In the genomic region with DNA sequence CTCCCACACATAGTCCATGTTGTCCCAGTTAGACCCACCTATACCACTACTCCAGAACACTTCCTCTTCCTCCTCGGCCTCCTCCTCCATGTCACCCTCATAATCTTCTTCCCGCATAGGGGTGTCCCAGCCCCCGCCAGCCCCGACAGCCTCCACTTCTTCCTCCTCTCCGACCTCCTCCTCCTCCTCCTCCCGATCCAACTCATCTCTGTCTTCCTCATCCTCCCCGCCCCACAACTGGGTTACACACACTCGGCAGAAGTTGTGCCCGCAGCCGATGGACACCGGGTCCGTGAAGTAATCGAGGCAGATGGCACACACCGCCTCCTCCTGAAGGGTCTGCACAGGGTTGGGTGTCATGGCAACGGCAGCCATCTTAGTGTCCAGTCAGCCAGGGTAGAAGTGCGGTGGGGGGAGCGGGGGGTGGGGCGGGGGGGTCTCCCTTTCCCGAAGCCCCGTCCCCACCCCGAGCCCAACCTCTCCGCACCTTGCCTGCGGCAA, we compare ENCODE assay signal across 1 mouse cellular context.
TF ChIP-seq lines count a peak whose summit lies in the region.

No protein-coding gene starts in this region.

TF ChIP-seq in MEL, 35 proteins besides CTCF, POLR2A, EP300 and RAD21:
- TF ChIP-seq TBP (IDR thresholded peaks at IDR 0.05; ENCODE audit: low read depth, low read length) (0 out of 2 replicates have a peak, but pooled peaks have one; percentile 7), CHD1 (IDR thresholded peaks at IDR 0.05; ENCODE audit: low read depth, low read length) (peak; percentile 86; the same call in 1 of the 2 replicates), JUND (IDR thresholded peaks at IDR 0.05; ENCODE audit: low read depth, low read length) (no peak)
TF ChIP-seq in MEL: peak in this region for 2.
